Mouse (Mus musculus): Measurements from ENCODE around the gene Rhobtb1.

DNA sequence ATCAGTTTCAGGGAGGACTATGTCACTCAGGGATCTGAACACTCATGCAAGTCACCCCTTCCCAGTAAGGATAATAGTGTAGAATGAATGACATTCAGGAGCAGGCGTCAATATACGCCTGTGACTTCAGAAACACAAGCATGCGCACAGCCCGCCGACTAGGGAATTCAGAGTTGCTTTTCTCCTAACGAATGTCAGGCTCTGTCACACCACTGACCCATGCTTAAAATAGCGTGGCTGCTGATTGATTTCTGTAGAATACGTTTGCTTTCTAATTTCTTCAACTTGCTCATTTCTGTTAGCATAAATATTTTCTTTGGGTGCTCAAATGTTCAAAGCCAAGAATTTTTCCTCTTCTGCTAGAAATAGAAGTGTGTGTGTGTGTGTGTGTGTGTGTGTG lies 74.7 kb downstream of the Rhobtb1 start:
- TF ChIP-seq CTCF (IDR thresholded peaks at IDR 0.05; ENCODE audit: low read depth, low read length) (no peak), POLR2A (IDR thresholded peaks at IDR 0.05; ENCODE audit: borderline replicate concordance, low read depth, low read length) (no peak)
